Mouse (Mus musculus) olfactory bulb, adult 2 months (tissue): ENCODE results near the gene Ttc9b.

Experiments
- CTCF ChIP-seq: fragments of 200-500 bp; IDR thresholded peaks from 2 replicates; pipeline ENCODE4 v1.5.1; 2012; ENCODE audit warnings: low read depth, mild to moderate bottlenecking, low read length, moderate library complexity; ENCODE audit not compliant: insufficient read depth
- POLR2A ChIP-seq: fragments of 200-500 bp; IDR thresholded peaks from 2 replicates; pipeline ENCODE4 v1.6.1; 2012; ENCODE audit warnings: mild to moderate bottlenecking, low read depth, low read length, moderate library complexity; ENCODE audit not compliant: insufficient read depth

DNA sequence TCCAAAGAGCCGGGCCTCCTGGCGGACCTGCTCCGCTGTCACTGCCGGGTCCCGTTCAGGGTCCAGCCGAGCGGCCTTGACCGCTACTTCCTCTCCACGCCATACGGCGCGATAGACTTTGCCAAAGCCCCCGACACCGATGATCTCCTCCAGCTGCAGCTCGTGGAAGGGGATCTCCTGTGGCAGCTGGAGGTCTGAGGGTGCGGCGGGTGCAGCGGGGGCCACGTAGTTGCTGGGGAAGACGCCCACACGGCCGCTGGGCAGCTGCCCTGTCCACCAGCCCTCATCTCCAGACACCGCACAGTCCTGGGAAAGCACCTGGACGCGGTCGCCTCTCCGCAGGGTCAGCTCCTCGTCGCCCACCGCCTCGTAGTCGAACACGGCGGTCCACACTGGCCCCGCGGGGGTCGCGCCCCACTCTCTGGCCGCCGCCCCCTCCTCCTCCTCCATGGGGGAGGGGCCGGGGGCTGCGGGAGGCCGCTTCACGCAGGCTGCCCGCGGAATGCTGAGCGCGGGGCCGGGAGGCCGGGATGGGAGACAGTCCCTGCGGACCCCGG lies 19.9 kb downstream of the Ttc9b start:
- TF ChIP-seq POLR2A, result no peak
- TF ChIP-seq CTCF, result no peak
